Mouse (Mus musculus) lung, postnatal 14 days (tissue): ENCODE results near the gene Gm4559.
A peak's percentile ranks its signal among the peaks of the same experiment; 100 is the strongest.
"Not testable (repeated sequence)": the region's sequence is repeated elsewhere in the genome, so short reads cannot be mapped to it uniquely, and the experiment has no call there.

Experiments used
- DNase-seq: peaks from one replicate; pipeline ENCODE4 v3.0.0; 2021

Gm4559 gene

DNA sequence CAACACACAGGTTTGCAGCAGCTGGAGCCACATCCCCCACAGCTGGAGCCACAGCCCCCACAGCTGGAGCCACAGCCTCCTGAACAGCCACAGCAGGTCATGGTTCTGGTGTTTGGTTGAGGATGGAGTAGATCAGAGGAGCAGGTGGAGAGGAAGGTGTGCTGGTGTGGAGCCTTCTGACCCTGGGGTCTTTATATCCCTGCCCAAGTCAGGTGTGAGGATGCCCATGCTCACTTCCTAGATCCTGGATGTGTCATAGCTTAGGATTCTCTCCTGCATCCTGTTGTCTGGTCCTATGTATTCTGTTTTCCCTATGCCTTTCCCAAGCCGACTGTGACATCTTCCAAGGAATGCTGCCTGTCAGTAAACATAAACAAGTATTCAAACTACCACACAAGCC, 15.9 kb downstream of the Gm4559 start, which contains the start of gene Gm2431:
Gene Gm2431, minus strand, starts transcription at position 101 of the 400 bp plus-strand sequence.
- DNase-seq = not testable (repeated sequence)

DNA sequence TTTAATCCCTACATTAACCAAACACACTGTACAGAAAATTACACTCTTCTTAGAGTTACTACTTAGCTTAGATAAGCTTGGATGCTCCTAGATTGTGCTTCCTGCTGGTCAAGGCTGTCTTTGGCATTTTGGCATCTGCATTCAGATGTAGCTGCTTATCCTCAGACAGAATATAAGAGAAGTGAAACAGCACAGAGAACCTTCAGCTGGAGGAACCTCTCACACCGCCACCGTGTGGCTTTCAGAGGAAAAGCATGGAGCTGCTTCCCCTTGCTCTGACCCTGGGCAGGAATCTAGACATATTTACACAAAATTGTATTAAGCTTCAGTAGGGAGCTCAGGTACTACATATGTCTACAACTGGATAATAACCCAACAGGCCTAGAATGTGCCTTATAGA, 18.6 kb downstream of the Gm4559 start:
- peak; percentile 20 for DNase-seq

DNA sequence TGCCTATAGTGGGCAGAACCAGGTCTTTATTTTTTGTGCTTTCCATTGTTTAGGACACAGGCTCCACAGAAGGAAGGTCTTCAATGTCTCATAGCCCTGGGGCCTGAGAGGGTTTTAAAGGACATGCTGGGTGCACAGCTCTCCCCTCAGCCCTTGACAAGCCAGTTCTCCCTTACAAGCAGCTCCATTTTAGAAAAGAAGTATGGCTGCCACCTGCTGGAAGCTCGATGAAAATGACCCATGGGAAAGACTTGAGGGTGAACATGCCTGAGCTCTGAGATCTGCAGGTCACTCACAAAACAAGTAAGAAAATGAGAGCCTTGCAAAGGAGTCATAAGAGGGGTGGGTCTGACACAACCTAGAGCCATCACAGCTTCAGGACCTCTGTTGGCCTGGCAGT, 24.3 kb downstream of the Gm4559 start:
- DNase-seq = peak; percentile 40

DNA sequence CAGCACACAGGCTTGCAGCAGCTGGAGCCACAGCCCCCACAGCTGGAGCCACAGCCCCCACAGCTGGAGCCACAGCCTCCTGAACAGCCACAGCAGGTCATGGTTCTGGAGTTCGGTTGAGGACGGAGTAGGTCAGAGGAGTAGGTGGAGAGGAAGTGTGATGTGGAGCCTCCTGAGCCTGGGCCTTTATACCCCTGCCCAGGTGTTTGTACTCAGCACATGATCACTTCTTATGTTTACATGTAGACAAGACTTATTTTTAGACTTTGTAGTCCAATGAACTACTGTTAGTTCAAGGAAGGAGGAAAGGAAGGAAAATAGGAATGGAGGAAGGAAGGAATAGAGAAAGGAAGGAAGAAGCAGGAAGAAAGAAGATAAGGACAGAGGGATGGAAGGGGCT, 33.2 kb downstream of the Gm4559 start, which contains the start of gene Gm40460:
Gene Gm40460, minus strand, starts transcription at position 101 of the 400 bp plus-strand sequence.
- DNase-seq = no peak

DNA sequence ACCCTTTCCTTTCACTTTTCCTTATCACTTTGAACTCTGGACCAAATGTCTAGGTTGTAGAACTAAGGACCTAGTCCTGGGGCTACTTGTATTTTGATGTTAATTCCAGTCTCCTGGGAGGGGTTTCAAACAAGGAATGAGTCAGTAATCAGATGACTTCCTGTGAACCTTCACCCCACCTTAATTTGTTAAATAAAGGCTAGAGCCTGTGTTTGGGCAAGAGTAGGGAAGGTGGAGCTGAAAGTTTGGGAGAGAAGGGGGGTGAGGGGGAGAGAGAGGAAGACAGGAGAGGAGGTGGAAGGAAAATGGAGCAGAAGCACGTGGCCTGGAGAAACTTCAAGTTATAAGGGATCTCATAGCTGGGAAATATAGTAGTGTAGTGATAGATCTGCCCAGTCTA, 42.6 kb downstream of the Gm4559 start:
- no peak for DNase-seq

DNA sequence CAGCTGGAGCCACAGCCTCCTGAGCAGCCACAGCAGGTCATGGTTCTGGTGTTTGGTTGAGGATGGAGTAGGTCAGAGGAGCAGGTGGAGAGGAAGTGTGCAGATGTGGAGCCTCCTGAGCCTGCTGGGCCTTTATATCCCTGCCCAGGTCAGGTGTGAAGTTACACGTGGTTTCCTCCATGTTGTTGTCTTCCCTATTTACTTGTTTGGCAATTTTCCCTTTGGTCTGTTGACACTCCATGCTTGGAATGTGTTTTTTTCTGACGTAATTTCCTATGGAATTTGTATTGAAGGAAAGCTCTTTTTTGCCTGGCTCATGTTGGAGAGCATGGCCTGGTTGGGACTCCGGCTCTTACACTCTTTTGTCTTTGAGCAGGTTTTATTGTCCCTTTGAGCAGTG, 44.3 kb downstream of the Gm4559 start, which contains the start of gene Krtap5-5:
Gene Krtap5-5, minus strand, starts transcription at position 101 of the 400 bp plus-strand sequence.
- not testable (repeated sequence) for DNase-seq

DNA sequence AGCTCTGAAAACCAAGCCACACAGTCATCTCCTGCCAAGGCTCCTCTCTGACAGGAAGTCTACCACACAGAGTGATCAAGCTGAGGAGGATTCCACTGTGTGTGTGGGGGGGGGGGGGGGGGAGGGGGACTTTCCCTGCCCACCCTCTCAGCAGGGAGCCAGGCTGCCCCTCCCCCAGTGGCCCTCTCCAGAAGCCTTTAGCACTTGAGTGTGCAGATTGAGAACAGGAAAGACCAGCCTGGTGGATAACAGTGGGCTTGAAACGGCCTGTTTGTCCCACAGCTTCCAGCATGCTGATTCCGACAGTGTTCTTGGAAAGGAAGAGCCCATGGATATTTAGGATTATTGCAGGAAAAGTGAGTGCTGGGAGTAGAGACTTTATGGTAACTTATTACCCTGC, 49.6 kb downstream of the Gm4559 start:
- DNase-seq = no peak
